Mouse (Mus musculus) frontal cortex, adult 2 months (tissue): ENCODE measurements around the gene Slc38a3. TPM values are rescaled to one million over a fixed set of nuclear protein-coding genes. Genes with fewer than 3 reads are reported as not detected.

Experiments used
- DNase-seq, 2 experiments: peaks; one replicate each; pipeline ENCODE4 v3.0.0; 2022; ENCODE audit warnings: low spot score in 1 of 2; ENCODE audit errors: extremely low spot score in 1 of 2
- polyA plus RNA-seq: library from polyadenylated mRNA; depleted of rRNA; stranded (reverse); fragments of >200 nt; gene quantifications from 2 replicates; pipeline ENCODE4 v1.2.3, GENCODE M21; 2012

Slc38a3 gene
- polyA plus RNA-seq, 1 experiment: 260 TPM

GRCm38 (mm10) chr9:107696106-107696479, 26.8 kb upstream of the Slc38a3 start:
- no peak for DNase-seq

GRCm38 (mm10) chr9:107695441-107696105, 26.2 kb upstream of the Slc38a3 start:
- DNase-seq: no peak

GRCm38 (mm10) chr9:107694627-107695026, 25.3 kb upstream of the Slc38a3 start:
- no peak for DNase-seq

- DNase-seq: no peak
Measured at GRCm38 (mm10) chr9:107693433-107693987, 24.2 kb upstream of the Slc38a3 start.

GRCm38 (mm10) chr9:107692785-107693184, 23.5 kb upstream of the Slc38a3 start:
- DNase-seq: no peak

GRCm38 (mm10) chr9:107690391-107690790, 21.1 kb upstream of the Slc38a3 start:
- no peak for DNase-seq

GRCm38 (mm10) chr9:107688939-107689338, 19.6 kb upstream of the Slc38a3 start:
- DNase-seq: no peak

GRCm38 (mm10) chr9:107688415-107688814, 19.1 kb upstream of the Slc38a3 start:
- DNase-seq: no peak

GRCm38 (mm10) chr9:107685231-107685981, 16.1 kb upstream of the Slc38a3 start:
- no peak for DNase-seq

- no peak for DNase-seq
Measured at GRCm38 (mm10) chr9:107682405-107682804, 13.1 kb upstream of the Slc38a3 start.

GRCm38 (mm10) chr9:107679501-107679900, 10.2 kb upstream of the Slc38a3 start, which contains the start of gene Gnat1:
Gene Gnat1 (minus strand): TSS chr9:107679712.
- DNase-seq: no peak

GRCm38 (mm10) chr9:107678861-107679260, 9.5 kb upstream of the Slc38a3 start:
- no peak for DNase-seq

- DNase-seq: peak; percentile 60 to 94
Measured at GRCm38 (mm10) chr9:107677819-107678526, 8.6 kb upstream of the Slc38a3 start.

- DNase-seq: peak in 1 of 2 experiments; percentile 36
Measured at GRCm38 (mm10) chr9:107677091-107677784, 7.9 kb upstream of the Slc38a3 start.

- peak in 1 of 2 experiments; percentile 33 for DNase-seq
Measured at GRCm38 (mm10) chr9:107676302-107676701, 7.0 kb upstream of the Slc38a3 start.

- DNase-seq: peak in 1 of 2 experiments; percentile 80
Measured at GRCm38 (mm10) chr9:107675671-107676301, 6.5 kb upstream of the Slc38a3 start.

GRCm38 (mm10) chr9:107674609-107675429, 5.5 kb upstream of the Slc38a3 start:
- DNase-seq: no peak

- DNase-seq: no peak
Measured at GRCm38 (mm10) chr9:107670259-107670658, 929 bp upstream of the Slc38a3 start.

GRCm38 (mm10) chr9:107668916-107669315, 414 bp downstream of the Slc38a3 start:
- DNase-seq: no peak
